Mouse (Mus musculus) ES-E14 (cell line): ENCODE measurements around the gene Rab11b.

Experiments used
- CHD2 ChIP-seq: IDR thresholded peaks from 2 replicates; pipeline ENCODE4 v1.6.1; 2014; ENCODE audit warnings: mild to moderate bottlenecking, low read depth, low read length, inconsistent platforms
- HCFC1 ChIP-seq: IDR thresholded peaks from 2 replicates; pipeline ENCODE4 v1.6.1; 2012; ENCODE audit warnings: low read length, inconsistent platforms, borderline replicate concordance; ENCODE audit not compliant: insufficient read depth
- MAFK ChIP-seq: IDR thresholded peaks from 2 replicates; pipeline ENCODE4 v1.6.1; 2014; ENCODE audit warnings: mild to moderate bottlenecking, low read depth, low read length, inconsistent platforms; ENCODE audit not compliant: insufficient read depth
- ZC3H11A ChIP-seq: IDR thresholded peaks from 2 replicates; pipeline ENCODE4 v1.6.1; 2012; ENCODE audit warnings: low read depth, mild to moderate bottlenecking, inconsistent platforms, low read length, borderline replicate concordance
- ZNF384 ChIP-seq: IDR thresholded peaks from 2 replicates; pipeline ENCODE4 v1.6.1; 2012; ENCODE audit warnings: low read depth, low read length, inconsistent platforms

DNA sequence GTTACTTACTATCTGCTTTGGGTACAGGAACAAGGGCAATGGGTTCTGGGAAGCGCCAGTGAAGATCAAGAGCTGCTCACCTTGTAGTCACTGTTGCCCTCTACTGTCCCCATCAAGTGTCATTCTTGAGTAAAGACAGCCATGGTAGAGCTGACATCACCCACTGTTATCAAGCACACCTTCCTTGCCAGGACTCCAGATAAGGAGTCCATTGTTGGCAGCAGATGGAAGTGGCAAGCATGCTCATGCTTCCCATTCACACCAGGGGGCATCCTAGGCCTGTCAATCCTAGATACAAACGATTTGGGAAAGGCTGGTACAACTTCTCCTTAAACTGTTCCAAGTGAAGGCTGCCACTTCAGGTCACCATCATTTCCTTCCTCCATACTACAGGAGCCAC is 14.3 kb downstream of the Rab11b start:
- no peak for TF ChIP-seq MAFK
- no peak for TF ChIP-seq CHD2
- TF ChIP-seq HCFC1 = no peak
- TF ChIP-seq ZNF384 = no peak
- TF ChIP-seq ZC3H11A = no peak
